Mouse (Mus musculus): ENCODE results near the gene Trmt10b. TPM values are rescaled to one million over a fixed set of nuclear protein-coding genes. Genes with fewer than 3 reads are reported as not detected.
A peak's percentile ranks its signal among the peaks of the same experiment; 100 is the strongest.

The Trmt10b gene
- 21.4 and 23.3 TPM in 2 replicates for polyA plus RNA-seq (2014; fragmentation: Nextera tagmentation; extraction: Ambion mirVana)

DNA sequence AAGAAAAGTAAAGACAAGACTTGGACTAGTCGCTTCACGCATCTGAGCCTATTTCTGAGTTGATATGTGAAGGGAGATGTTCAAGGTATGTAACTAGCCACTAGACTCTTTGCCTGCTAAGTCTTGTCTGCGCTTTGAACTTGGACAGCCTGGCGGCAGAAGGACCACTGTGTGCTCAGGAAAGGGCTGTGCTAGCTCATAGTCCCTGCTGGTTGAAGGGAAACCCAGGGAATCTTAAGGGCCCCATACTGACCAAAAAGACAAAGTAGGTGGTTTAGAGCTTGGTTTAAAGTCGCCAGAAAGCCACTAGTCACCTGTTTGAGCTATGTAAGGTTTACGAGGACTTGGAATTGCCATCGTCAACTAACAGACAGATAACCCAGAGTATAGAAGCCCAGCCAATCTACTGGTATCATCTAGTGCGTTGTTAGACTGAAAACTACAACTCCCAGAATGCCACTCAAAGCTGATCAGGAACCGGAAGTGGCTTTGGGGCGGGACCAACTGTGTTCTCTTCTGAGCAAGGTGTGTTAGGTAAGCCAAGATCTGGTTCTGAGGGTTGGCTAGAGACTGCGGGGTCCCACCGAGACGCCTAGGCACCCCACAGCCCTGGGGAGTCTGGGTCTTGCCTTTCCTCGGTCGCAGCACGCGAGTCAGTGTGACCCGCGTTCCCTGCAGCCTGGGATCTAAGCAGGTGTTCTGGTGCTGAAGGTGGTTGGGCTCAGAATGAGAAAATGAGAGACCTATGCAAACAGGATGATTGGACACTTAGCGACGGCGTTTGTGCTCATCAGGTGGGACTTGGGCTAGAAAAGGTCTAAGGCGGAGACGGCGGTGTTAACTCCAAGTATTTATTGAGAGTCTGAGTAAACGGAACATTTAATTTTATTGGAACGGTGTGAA lies at the start of gene Trmt10b:
Gene Trmt10b, plus strand, starts transcription at position 466 of the 903 bp plus-strand sequence.
- H3K36me3 ChIP-seq (ENCODE audit: control insufficient read depth, insufficient read depth, low read length): no peaks in the 10 kb centered on the region
- no peaks in the 10 kb centered on the region for H3K9me3 ChIP-seq (ENCODE audit: control insufficient read depth, low read length)
- 23% methylated on average over 27 of the region's 27 CpGs for whole genome bisulfite sequencing
- ATAC-seq (ENCODE audit: insufficient read depth, low FRiP score, low TSS enrichment): peak; percentile 58; the same call in 1 of the 2 replicates
- no peaks in the 10 kb centered on the region for H3K27me3 ChIP-seq (ENCODE audit: control insufficient read depth, insufficient read depth, low read length)
- peak; percentile 69 for DNase-seq (ENCODE audit: low spot score)
- H3K27ac ChIP-seq (ENCODE audit: low read depth, low read length): no peak within 1 kb of the TSS
- H3K4me2 ChIP-seq (ENCODE audit: low read depth): peak within 1 kb of the TSS; percentile 69
- H3K4me1 ChIP-seq (ENCODE audit: control insufficient read depth, insufficient read depth, low read length): no peaks in the 10 kb centered on the region
- H3K4me3 ChIP-seq (ENCODE audit: low read depth, low read length): peak within 1 kb of the TSS; percentile 85
- H3K9ac ChIP-seq (ENCODE audit: low read length): peak within 1 kb of the TSS; percentile 72

DNA sequence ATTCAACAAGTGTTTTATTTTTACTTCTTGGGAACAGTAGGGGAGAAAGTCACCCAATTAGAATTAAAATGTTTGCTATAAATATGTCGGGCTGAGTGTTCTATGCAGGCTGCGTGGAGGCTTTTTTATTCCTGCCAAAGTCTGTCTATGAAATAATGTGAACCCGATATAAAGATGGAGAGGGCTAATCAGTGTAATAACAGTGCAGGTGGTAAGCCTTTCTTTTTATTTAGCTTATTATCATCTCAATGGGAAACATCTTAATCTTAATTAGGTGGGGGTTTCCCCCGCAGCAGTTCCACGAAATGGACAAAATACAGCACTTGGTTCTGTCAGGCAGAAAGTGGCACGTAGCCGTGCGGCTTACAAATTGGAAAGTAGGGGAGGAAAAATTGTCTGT lies 45.7 kb upstream of the Trmt10b start:
- Histone ChIP-seq H3K4me2 (ENCODE audit: low read depth) (no peak overlapping the region), H3K36me3 (ENCODE audit: control insufficient read depth, insufficient read depth, low read length) (no peaks in the 10 kb centered on the region), H3K27me3 (ENCODE audit: control insufficient read depth, insufficient read depth, low read length) (no peaks in the 10 kb centered on the region), H3K4me3 (ENCODE audit: low read depth, low read length) (no peak overlapping the region), H3K27ac (ENCODE audit: low read depth, low read length) (no peak overlapping the region), H3K4me1 (ENCODE audit: control insufficient read depth, insufficient read depth, low read length) (no peaks in the 10 kb centered on the region), H3K9me3 (ENCODE audit: control insufficient read depth, low read length) (no peaks in the 10 kb centered on the region), H3K9ac (ENCODE audit: low read length) (no peak overlapping the region)
- DNase-seq (ENCODE audit: low spot score): no peak
- no peak for ATAC-seq (ENCODE audit: insufficient read depth, low FRiP score, low TSS enrichment)
- WGBS: 84% methylated on average over 8 of the region's 8 CpGs

GRCm38 (mm10) chr4:45252861-45253262 lies 44.1 kb upstream of the Trmt10b start:
- H3K27me3 ChIP-seq (ENCODE audit: control insufficient read depth, insufficient read depth, low read length): no peaks in the 10 kb centered on the region
- no peak overlapping the region for H3K27ac ChIP-seq (ENCODE audit: low read depth, low read length)
- H3K36me3 ChIP-seq (ENCODE audit: control insufficient read depth, insufficient read depth, low read length): no peaks in the 10 kb centered on the region
- H3K9me3 ChIP-seq (ENCODE audit: control insufficient read depth, low read length): no peaks in the 10 kb centered on the region
- no peak overlapping the region for H3K4me3 ChIP-seq (ENCODE audit: low read depth, low read length)
- DNase-seq (ENCODE audit: low spot score) (no peak), ATAC-seq (ENCODE audit: insufficient read depth, low FRiP score, low TSS enrichment) (no peak)
- H3K9ac ChIP-seq (ENCODE audit: low read length): no peak overlapping the region
- H3K4me2 ChIP-seq (ENCODE audit: low read depth): no peak overlapping the region
- 31% methylated on average over 9 of the region's 9 CpGs for WGBS
- H3K4me1 ChIP-seq (ENCODE audit: control insufficient read depth, insufficient read depth, low read length): no peaks in the 10 kb centered on the region

DNA sequence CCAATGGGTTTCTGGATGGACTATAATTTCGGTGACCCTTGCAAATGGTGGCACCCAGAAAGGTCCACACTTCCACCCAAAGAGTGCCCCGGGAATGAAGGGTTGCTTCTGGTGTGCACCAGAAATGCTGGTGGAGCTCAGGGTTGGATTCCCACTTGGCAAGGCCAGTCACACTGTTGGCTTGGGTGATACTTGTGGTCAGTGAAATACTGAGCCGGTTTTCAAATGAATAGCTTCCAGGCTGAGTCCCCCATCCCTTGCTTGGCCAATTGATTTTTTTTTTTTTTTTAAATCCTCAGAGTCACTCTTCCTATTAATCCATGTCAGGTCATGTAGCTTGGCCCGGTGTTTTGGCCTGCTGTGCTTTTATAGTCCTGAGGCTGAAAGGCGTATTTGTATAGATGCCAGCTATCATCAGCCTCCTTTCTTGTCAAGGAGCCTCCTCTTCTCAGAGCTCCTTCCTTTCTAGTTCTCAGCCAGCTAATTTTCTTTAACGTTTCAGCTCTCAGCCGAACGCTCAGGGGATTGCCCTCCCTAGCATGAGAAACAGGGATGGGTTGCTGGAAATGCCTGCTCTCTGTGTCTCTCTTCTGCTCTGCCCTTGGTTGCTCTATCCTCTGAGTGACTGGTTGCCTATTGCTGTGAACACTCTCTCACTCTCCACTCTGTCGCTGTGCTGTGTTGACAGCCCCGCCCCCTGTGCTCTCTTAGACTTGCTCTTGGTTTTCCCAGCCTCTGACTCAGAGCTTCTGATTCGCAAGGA lies 42.9 kb upstream of the Trmt10b start:
- no peak for DNase-seq (ENCODE audit: low spot score)
- Histone ChIP-seq H3K27me3 (ENCODE audit: control insufficient read depth, insufficient read depth, low read length) (no peaks in the 10 kb centered on the region), H3K4me2 (ENCODE audit: low read depth) (no peak overlapping the region), H3K9ac (ENCODE audit: low read length) (no peak overlapping the region), H3K4me3 (ENCODE audit: low read depth, low read length) (no peak overlapping the region), H3K4me1 (ENCODE audit: control insufficient read depth, insufficient read depth, low read length) (no peaks in the 10 kb centered on the region), H3K36me3 (ENCODE audit: control insufficient read depth, insufficient read depth, low read length) (no peaks in the 10 kb centered on the region), H3K9me3 (ENCODE audit: control insufficient read depth, low read length) (no peaks in the 10 kb centered on the region), H3K27ac (ENCODE audit: low read depth, low read length) (no peak overlapping the region)
- no peak for ATAC-seq (ENCODE audit: insufficient read depth, low FRiP score, low TSS enrichment)
- WGBS: 50% methylated on average over 11 of the region's 11 CpGs

DNA sequence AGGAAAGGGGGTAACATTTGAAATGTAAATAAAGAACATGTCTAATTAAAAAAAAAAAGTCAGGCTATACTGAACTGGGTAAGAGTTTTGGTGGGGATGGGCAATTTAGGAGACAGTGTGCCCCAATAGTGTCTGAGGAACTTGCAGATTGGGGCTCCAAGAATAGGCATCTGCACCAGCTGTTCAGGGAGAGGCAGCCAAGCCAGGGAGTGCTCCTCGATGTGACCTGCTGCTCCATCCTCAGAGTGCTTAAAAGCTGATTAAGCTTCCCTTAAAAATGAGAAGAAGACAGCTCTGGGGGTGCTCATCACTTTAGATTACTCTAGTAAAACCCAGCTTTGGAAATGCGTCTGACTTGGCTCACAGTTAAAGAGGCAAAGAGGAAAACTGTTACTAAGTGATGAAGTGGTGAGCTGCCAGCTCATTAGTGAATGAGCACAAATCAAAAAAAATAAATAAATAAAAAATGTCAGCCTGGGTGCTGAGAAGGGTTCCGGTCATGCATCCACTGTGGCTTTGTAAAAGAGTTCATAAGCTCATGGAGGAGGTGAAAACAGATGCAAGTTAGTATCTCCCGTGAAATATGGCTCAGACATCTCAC lies 37.6 kb upstream of the Trmt10b start:
- Histone ChIP-seq H3K9me3 (ENCODE audit: control insufficient read depth, low read length) (no peaks in the 10 kb centered on the region), H3K9ac (ENCODE audit: low read length) (no peak overlapping the region), H3K27me3 (ENCODE audit: control insufficient read depth, insufficient read depth, low read length) (no peaks in the 10 kb centered on the region), H3K4me2 (ENCODE audit: low read depth) (no peak overlapping the region), H3K4me3 (ENCODE audit: low read depth, low read length) (no peak overlapping the region), H3K4me1 (ENCODE audit: control insufficient read depth, insufficient read depth, low read length) (no peaks in the 10 kb centered on the region), H3K36me3 (ENCODE audit: control insufficient read depth, insufficient read depth, low read length) (no peaks in the 10 kb centered on the region), H3K27ac (ENCODE audit: low read depth, low read length) (no peak overlapping the region)
- 71% methylated on average over 4 of the region's 4 CpGs for WGBS
- DNase-seq (ENCODE audit: low spot score) (no peak), ATAC-seq (ENCODE audit: insufficient read depth, low FRiP score, low TSS enrichment) (no peak)

GRCm38 (mm10) chr4:45261551-45261950 lies 35.4 kb upstream of the Trmt10b start:
- WGBS: 90% methylated on average over 4 of the region's 4 CpGs
- Histone ChIP-seq H3K4me2 (ENCODE audit: low read depth) (no peak overlapping the region), H3K9me3 (ENCODE audit: control insufficient read depth, low read length) (no peaks in the 10 kb centered on the region), H3K36me3 (ENCODE audit: control insufficient read depth, insufficient read depth, low read length) (no peaks in the 10 kb centered on the region), H3K27ac (ENCODE audit: low read depth, low read length) (no peak overlapping the region), H3K27me3 (ENCODE audit: control insufficient read depth, insufficient read depth, low read length) (no peaks in the 10 kb centered on the region), H3K9ac (ENCODE audit: low read length) (no peak overlapping the region), H3K4me3 (ENCODE audit: low read depth, low read length) (no peak overlapping the region), H3K4me1 (ENCODE audit: control insufficient read depth, insufficient read depth, low read length) (no peaks in the 10 kb centered on the region)
- DNase-seq (ENCODE audit: low spot score) (no peak), ATAC-seq (ENCODE audit: insufficient read depth, low FRiP score, low TSS enrichment) (no peak)

DNA sequence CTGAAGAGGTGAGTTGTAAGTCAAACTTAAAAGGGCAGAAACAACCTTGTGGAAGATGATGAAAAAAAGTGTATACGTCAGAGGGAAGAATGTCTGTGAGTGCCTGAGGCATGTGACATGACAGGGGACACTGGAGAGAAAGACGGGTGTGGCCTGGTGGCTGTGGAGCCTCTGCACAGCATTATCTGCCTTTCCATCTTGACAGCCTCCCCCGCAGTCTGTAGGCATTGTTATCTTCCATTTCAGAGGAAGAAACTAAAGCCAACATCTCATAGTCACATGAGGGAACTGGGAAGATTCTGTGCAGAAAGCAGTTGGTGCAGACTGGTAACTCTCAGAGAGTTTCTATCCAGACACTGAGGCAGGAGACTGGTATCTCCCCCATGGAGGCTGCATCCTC lies 29.0 kb upstream of the Trmt10b start:
- H3K27me3 ChIP-seq (ENCODE audit: control insufficient read depth, insufficient read depth, low read length): no peaks in the 10 kb centered on the region
- no peaks in the 10 kb centered on the region for H3K9me3 ChIP-seq (ENCODE audit: control insufficient read depth, low read length)
- no peak overlapping the region for H3K27ac ChIP-seq (ENCODE audit: low read depth, low read length)
- no peaks in the 10 kb centered on the region for H3K36me3 ChIP-seq (ENCODE audit: control insufficient read depth, insufficient read depth, low read length)
- H3K4me2 ChIP-seq (ENCODE audit: low read depth): no peak overlapping the region
- H3K4me1 ChIP-seq (ENCODE audit: control insufficient read depth, insufficient read depth, low read length): no peaks in the 10 kb centered on the region
- no peak overlapping the region for H3K4me3 ChIP-seq (ENCODE audit: low read depth, low read length)
- DNase-seq (ENCODE audit: low spot score) (no peak), ATAC-seq (ENCODE audit: insufficient read depth, low FRiP score, low TSS enrichment) (no peak)
- WGBS: 80% methylated on average over 3 of the region's 3 CpGs
- no peak overlapping the region for H3K9ac ChIP-seq (ENCODE audit: low read length)

- no peaks in the 10 kb centered on the region for H3K4me1 ChIP-seq (ENCODE audit: control insufficient read depth, insufficient read depth, low read length)
- 84% methylated on average over 10 of the region's 10 CpGs for WGBS
- no peaks in the 10 kb centered on the region for H3K27me3 ChIP-seq (ENCODE audit: control insufficient read depth, insufficient read depth, low read length)
- DNase-seq (ENCODE audit: low spot score) (peak; percentile 28), ATAC-seq (ENCODE audit: insufficient read depth, low FRiP score, low TSS enrichment) (no peak)
- no peak overlapping the region for H3K27ac ChIP-seq (ENCODE audit: low read depth, low read length)
- H3K4me3 ChIP-seq (ENCODE audit: low read depth, low read length): no peak overlapping the region
- no peaks in the 10 kb centered on the region for H3K9me3 ChIP-seq (ENCODE audit: control insufficient read depth, low read length)
- no peak overlapping the region for H3K9ac ChIP-seq (ENCODE audit: low read length)
- H3K4me2 ChIP-seq (ENCODE audit: low read depth): no peak overlapping the region
- H3K36me3 ChIP-seq (ENCODE audit: control insufficient read depth, insufficient read depth, low read length): no peaks in the 10 kb centered on the region
These were observed 25.9 kb upstream of the Trmt10b start for GRCm38 (mm10) chr4:45271041-45271452.
